Mouse (Mus musculus) forebrain, embryonic 15.5 days (tissue): ENCODE data around the gene Btd. TPM values are rescaled to one million over a fixed set of nuclear protein-coding genes. Genes with fewer than 3 reads are reported as not detected.

Experiments
- ATAC-seq: fragments of 200-750 bp; cut with Nextera tagmentation; replicated peaks from 2 replicates; pipeline ENCODE4 v1.8.0; 2017; ENCODE audit warnings: mild to moderate bottlenecking, moderate TSS enrichment, moderate library complexity
- H3K27ac ChIP-seq: fragments of 300-500 bp; sonication (generic); replicated peaks from 2 replicates; pipeline ENCODE4 v1.5.1; 2015; ENCODE audit warnings: mild to moderate bottlenecking, inconsistent platforms
- H3K27me3 ChIP-seq: fragments of 300-500 bp; sonication (generic); 2 replicates; pipeline ENCODE4 v1.6.1; 2015; ENCODE audit warnings: inconsistent platforms
- H3K36me3 ChIP-seq: fragments of 300-500 bp; sonication (generic); 2 replicates; pipeline ENCODE4 v1.6.1; 2015; ENCODE audit warnings: mild to moderate bottlenecking, inconsistent platforms
- H3K4me1 ChIP-seq: fragments of 300-500 bp; sonication (generic); 2 replicates; pipeline ENCODE4 v1.6.1; 2015; ENCODE audit warnings: inconsistent platforms
- H3K4me2 ChIP-seq: fragments of 300-500 bp; sonication (generic); replicated peaks from 2 replicates; pipeline ENCODE4 v1.6.1; 2015; ENCODE audit warnings: mild to moderate bottlenecking, inconsistent platforms
- H3K4me3 ChIP-seq: fragments of 300-500 bp; sonication (generic); 2 replicates; pipeline ENCODE4 v1.5.1; 2015; ENCODE audit warnings: mild to moderate bottlenecking, inconsistent platforms
- H3K9ac ChIP-seq: fragments of 300-500 bp; sonication (generic); replicated peaks from 2 replicates; pipeline ENCODE4 v1.6.1; 2015; ENCODE audit warnings: mild to moderate bottlenecking, inconsistent platforms
- H3K9me3 ChIP-seq: fragments of 300-500 bp; sonication (generic); 2 replicates; pipeline ENCODE4 v1.6.1; 2016; ENCODE audit warnings: inconsistent platforms
- WGBS: fragments of 180-500 bp; shearing (Covaris S2); methylation state at CpG from one replicate; pipeline ENCODE4 v1.1.7; 2015; ENCODE audit warnings: mixed read lengths; 5-methylcytosine and 5-hydroxymethylcytosine counted together
- polyA plus RNA-seq: library from polyadenylated mRNA; unstranded; fragments of >200 nt; fragmentation: Nextera tagmentation; extraction: Ambion mirVana; gene quantifications from 2 replicates; pipeline ENCODE4 v1.2.1, GENCODE M21; 2015

Gene Btd
- polyA plus RNA-seq, 1 experiment from 2014 or later, result 16.6 TPM

- H3K27ac ChIP-seq, result no peak overlapping the region
- ATAC-seq, result no peak
- no peaks in the 10 kb centered on the region for H3K36me3 ChIP-seq
- H3K9ac ChIP-seq, result no peak overlapping the region
- H3K9me3 ChIP-seq, result no peaks in the 10 kb centered on the region
- no peak overlapping the region for H3K4me3 ChIP-seq
- H3K27me3 ChIP-seq, result no peaks in the 10 kb centered on the region
- WGBS, result 75% methylated on average over 5 of the region's 5 CpGs
- H3K4me1 ChIP-seq, result peaks cover 3% of the 10 kb centered on the region
- no peak overlapping the region for H3K4me2 ChIP-seq
Measured at GRCm38 (mm10) chr14:31652106-31652505, 11.3 kb downstream of the Btd start.

- no peaks in the 10 kb centered on the region for H3K27me3 ChIP-seq
- H3K9me3 ChIP-seq, result no peaks in the 10 kb centered on the region
- 88% methylated on average over 1 of the region's 1 CpGs for WGBS
- H3K27ac ChIP-seq, result no peak overlapping the region
- no peak overlapping the region for H3K9ac ChIP-seq
- H3K36me3 ChIP-seq, result no peaks in the 10 kb centered on the region
- ATAC-seq, result no peak
- H3K4me3 ChIP-seq, result no peak overlapping the region
- H3K4me1 ChIP-seq, result peaks cover 8% of the 10 kb centered on the region
- H3K4me2 ChIP-seq, result no peak overlapping the region
Measured at GRCm38 (mm10) chr14:31652624-31653023, 11.8 kb downstream of the Btd start.

DNA sequence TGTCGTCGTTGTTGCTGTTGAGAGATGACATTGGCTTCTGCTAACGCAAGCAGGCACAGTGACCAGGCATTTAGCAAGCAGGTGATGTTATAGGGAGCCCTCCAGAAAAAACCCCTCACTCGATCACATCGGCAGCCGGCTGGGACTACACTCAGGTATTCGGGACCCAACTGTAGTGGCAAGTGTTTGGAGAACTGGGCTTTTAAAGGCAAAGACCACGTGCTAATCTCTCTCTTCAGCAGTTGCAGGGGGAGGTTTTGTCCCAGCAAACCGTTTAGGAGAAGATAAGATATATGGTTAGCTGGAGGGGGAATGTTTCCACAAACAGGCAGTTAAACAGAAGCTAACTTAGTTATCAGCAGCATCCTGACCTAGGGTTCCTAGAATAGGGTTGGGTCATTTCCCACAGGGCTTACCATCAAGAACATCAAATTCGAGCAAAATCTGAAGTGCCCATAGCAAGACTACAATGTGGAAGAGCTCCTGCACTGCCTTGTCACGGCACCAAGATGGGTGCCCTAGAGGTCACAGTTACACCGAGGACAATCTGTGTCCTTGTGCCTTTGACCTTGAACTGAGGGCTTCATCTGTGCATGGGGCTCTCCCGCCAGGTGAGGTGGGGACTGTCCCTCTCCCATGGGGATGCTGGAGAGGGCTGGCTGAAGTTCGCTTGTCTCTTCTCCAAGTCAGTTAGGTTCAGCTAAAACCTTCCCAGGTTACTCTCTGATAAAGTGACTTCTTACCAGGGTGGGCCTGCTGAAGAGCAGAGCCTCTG lies 12.5 kb downstream of the Btd start:
- no peaks in the 10 kb centered on the region for H3K9me3 ChIP-seq
- no peak overlapping the region for H3K4me3 ChIP-seq
- peaks cover 9% of the 10 kb centered on the region for H3K4me1 ChIP-seq
- no peak overlapping the region for H3K9ac ChIP-seq
- H3K36me3 ChIP-seq, result no peaks in the 10 kb centered on the region
- no peak overlapping the region for H3K27ac ChIP-seq
- ATAC-seq, result no peak
- 85% methylated on average over 14 of the region's 14 CpGs for WGBS
- H3K4me2 ChIP-seq, result no peak overlapping the region
- no peaks in the 10 kb centered on the region for H3K27me3 ChIP-seq

- 84% methylated on average over 5 of the region's 5 CpGs for WGBS
- no peaks in the 10 kb centered on the region for H3K36me3 ChIP-seq
- no peak overlapping the region for H3K9ac ChIP-seq
- H3K27ac ChIP-seq, result no peak overlapping the region
- H3K27me3 ChIP-seq, result no peaks in the 10 kb centered on the region
- H3K9me3 ChIP-seq, result no peaks in the 10 kb centered on the region
- H3K4me1 ChIP-seq, result peaks cover 21% of the 10 kb centered on the region
- H3K4me2 ChIP-seq, result no peak overlapping the region
- H3K4me3 ChIP-seq, result no peak overlapping the region
- no peak for ATAC-seq
Measured at GRCm38 (mm10) chr14:31654816-31655215, 14.0 kb downstream of the Btd start.

GRCm38 (mm10) chr14:31655406-31655805 lies 14.6 kb downstream of the Btd start:
- no peak overlapping the region for H3K27ac ChIP-seq
- no peak overlapping the region for H3K4me2 ChIP-seq
- H3K36me3 ChIP-seq, result no peaks in the 10 kb centered on the region
- whole genome bisulfite sequencing, result 78% methylated on average over 14 of the region's 14 CpGs
- H3K9ac ChIP-seq, result no peak overlapping the region
- H3K9me3 ChIP-seq, result no peaks in the 10 kb centered on the region
- H3K27me3 ChIP-seq, result no peaks in the 10 kb centered on the region
- no peak for ATAC-seq
- peaks cover 27% of the 10 kb centered on the region for H3K4me1 ChIP-seq
- no peak overlapping the region for H3K4me3 ChIP-seq

GRCm38 (mm10) chr14:31656386-31656785 lies 15.6 kb downstream of the Btd start:
- H3K4me3 ChIP-seq, result no peak overlapping the region
- 82% methylated on average over 7 of the region's 7 CpGs for WGBS
- no peak for ATAC-seq

DNA sequence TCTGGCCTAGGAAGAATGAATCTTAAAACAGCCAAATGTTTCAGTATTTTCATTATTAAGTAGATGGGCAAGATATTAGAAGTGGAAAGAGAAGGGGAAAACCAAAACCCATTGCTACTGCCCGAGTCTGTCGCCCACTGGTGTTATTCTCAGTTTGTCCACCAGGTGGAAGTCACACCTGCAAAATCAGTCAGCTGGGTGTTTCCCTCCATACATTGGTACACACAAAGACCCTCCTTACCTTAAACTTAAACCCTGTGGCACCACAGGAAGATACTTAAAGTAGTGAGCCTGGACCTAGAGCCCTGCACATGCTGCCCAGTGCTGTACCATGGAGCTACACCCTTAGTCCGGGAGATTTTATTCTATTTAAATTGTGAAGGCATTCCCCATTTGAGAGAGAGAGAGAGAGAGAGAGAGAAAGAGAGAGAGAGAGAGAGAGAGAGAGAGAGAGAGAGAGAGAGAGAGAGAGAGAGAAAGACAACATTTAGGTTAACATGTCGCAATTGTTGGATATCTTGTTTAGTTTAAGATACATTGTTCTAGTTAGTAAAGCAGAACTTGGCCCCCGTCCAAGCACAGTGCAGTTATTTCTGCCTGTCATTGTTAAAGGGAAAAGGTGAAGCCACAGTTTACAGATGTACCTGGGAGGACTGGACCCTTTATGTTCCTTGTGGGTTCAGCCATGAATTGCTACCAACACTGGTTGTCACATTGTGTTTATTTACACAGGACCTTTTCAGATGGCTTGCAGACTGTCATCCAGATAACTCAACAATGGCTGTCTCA lies 16.2 kb downstream of the Btd start:
- no peak overlapping the region for H3K4me3 ChIP-seq
- H3K4me1 ChIP-seq, result peaks cover 41% of the 10 kb centered on the region
- no peak overlapping the region for H3K4me2 ChIP-seq
- no peak overlapping the region for H3K9ac ChIP-seq
- no peaks in the 10 kb centered on the region for H3K9me3 ChIP-seq
- WGBS, result 35% methylated on average over 5 of the region's 5 CpGs
- H3K27me3 ChIP-seq, result no peaks in the 10 kb centered on the region
- H3K36me3 ChIP-seq, result no peaks in the 10 kb centered on the region
- 0 out of 2 replicates have a peak overlapping the region, but pooled peaks have one; percentile 15 for H3K27ac ChIP-seq
- peak; percentile 11; the same call in 1 of the 2 replicates for ATAC-seq

More at GRCm38 (mm10) chr14:31656386-31656785, 15.6 kb downstream of the Btd start:
- Histone ChIP-seq H3K27ac (no peak overlapping the region), H3K9ac (no peak overlapping the region), H3K4me2 (no peak overlapping the region), H3K36me3 (no peaks in the 10 kb centered on the region), H3K27me3 (no peaks in the 10 kb centered on the region), H3K4me1 (peaks cover 36% of the 10 kb centered on the region), H3K9me3 (no peaks in the 10 kb centered on the region)

- no peak overlapping the region for H3K9ac ChIP-seq
- peaks cover 51% of the 10 kb centered on the region for H3K4me1 ChIP-seq
- no peaks in the 10 kb centered on the region for H3K9me3 ChIP-seq
- no peaks in the 10 kb centered on the region for H3K36me3 ChIP-seq
- no peak overlapping the region for H3K4me3 ChIP-seq
- no peak overlapping the region for H3K4me2 ChIP-seq
- WGBS, result 79% methylated on average over 8 of the region's 8 CpGs
- H3K27ac ChIP-seq, result no peak overlapping the region
- ATAC-seq, result no peak
- H3K27me3 ChIP-seq, result no peaks in the 10 kb centered on the region
Measured at GRCm38 (mm10) chr14:31658126-31658680, 17.4 kb downstream of the Btd start.

GRCm38 (mm10) chr14:31659501-31660181 lies 18.8 kb downstream of the Btd start:
- Histone ChIP-seq H3K4me1 (peaks cover 65% of the 10 kb centered on the region), H3K27me3 (no peaks in the 10 kb centered on the region), H3K4me2 (no peak overlapping the region), H3K9me3 (no peaks in the 10 kb centered on the region), H3K4me3 (no peak overlapping the region), H3K36me3 (no peaks in the 10 kb centered on the region), H3K9ac (no peak overlapping the region), H3K27ac (peak overlapping the region; percentile 98)
- no peak for ATAC-seq
- 31% methylated on average over 10 of the region's 10 CpGs for WGBS

- Histone ChIP-seq H3K4me2 (no peak overlapping the region), H3K4me3 (no peak overlapping the region), H3K27me3 (no peaks in the 10 kb centered on the region), H3K9me3 (no peaks in the 10 kb centered on the region), H3K9ac (no peak overlapping the region), H3K36me3 (no peaks in the 10 kb centered on the region), H3K4me1 (peaks cover 65% of the 10 kb centered on the region), H3K27ac (peak overlapping the region; percentile 98)
- ATAC-seq, result no peak
- 20% methylated on average over 7 of the region's 7 CpGs for WGBS
Measured at GRCm38 (mm10) chr14:31660312-31661093, 19.7 kb downstream of the Btd start.
